Mouse (Mus musculus): ENCODE data around the gene Mrpl10. TPM values are rescaled to one million over a fixed set of nuclear protein-coding genes. Genes with fewer than 3 reads are reported as not detected.

Mrpl10 gene
- 45.7 and 51.4 TPM in 2 replicates for polyA plus RNA-seq (2015; fragmentation: Nextera tagmentation; extraction: Ambion mirVana)

GRCm38 (mm10) chr11:97041022-97041899 is at the start of gene Mrpl10, which contains the start of gene Lrrc46:
TSS of gene Mrpl10 (plus strand) at chr11:97041560.
TSS of gene Lrrc46 (minus strand) at chr11:97041407.
- under 1% methylated on average over 48 of the region's 48 CpGs for WGBS (ENCODE audit: insufficient replicate concordance)
- H3K4me1 ChIP-seq (replicated peaks), result peaks cover 22% of the 10 kb centered on the region
- H3K36me3 ChIP-seq, result peaks cover 20% of the 10 kb centered on the region
- peak within 1 kb of the TSS; percentile 92 for H3K4me2 ChIP-seq
- peak within 1 kb of the TSS; percentile 79 for H3K27ac ChIP-seq
- ATAC-seq (ENCODE audit: low read depth) (peak; percentile 90), DNase-seq (peak; percentile 88)
- H3K4me3 ChIP-seq (replicated peaks), result peak within 1 kb of the TSS; percentile 85
- no peaks in the 10 kb centered on the region for H3K9me3 ChIP-seq (replicated peaks)
- H3K27me3 ChIP-seq, result no peaks in the 10 kb centered on the region
- H3K9ac ChIP-seq, result peak within 1 kb of the TSS; percentile 87

- WGBS (ENCODE audit: insufficient replicate concordance), result 25% methylated on average over 8 of the region's 8 CpGs
- H3K9me3 ChIP-seq (replicated peaks), result no peaks in the 10 kb centered on the region
- peak overlapping the region; percentile 11; the same call in 1 of the 2 replicates for H3K27ac ChIP-seq
- no peak overlapping the region for H3K4me2 ChIP-seq
- peaks cover 59% of the 10 kb centered on the region for H3K27me3 ChIP-seq
- H3K4me3 ChIP-seq (replicated peaks), result no peak overlapping the region
- DNase-seq (no peak), ATAC-seq (ENCODE audit: low read depth) (peak; percentile 35; the same call in 1 of the 2 replicates)
- no peak overlapping the region; the same call in 1 of the 2 replicates for H3K9ac ChIP-seq
- peaks cover 47% of the 10 kb centered on the region for H3K4me1 ChIP-seq (replicated peaks)
- no peaks in the 10 kb centered on the region for H3K36me3 ChIP-seq
These were observed 48.5 kb upstream of the Mrpl10 start for GRCm38 (mm10) chr11:96992722-96993311.

- Histone ChIP-seq H3K36me3 (no peaks in the 10 kb centered on the region), H3K4me1 (replicated peaks) (peaks cover 40% of the 10 kb centered on the region), H3K9ac (no peak overlapping the region), H3K4me2 (no peak overlapping the region), H3K27ac (no peak overlapping the region), H3K27me3 (peaks cover 71% of the 10 kb centered on the region), H3K9me3 (replicated peaks) (no peaks in the 10 kb centered on the region), H3K4me3 (replicated peaks) (no peak overlapping the region)
- DNase-seq (no peak), ATAC-seq (ENCODE audit: low read depth) (no peak)
- 44% methylated on average over 5 of the region's 5 CpGs for WGBS (ENCODE audit: insufficient replicate concordance)
These were observed 46.3 kb upstream of the Mrpl10 start for GRCm38 (mm10) chr11:96995031-96995430.

GRCm38 (mm10) chr11:96995836-96996772 is 45.3 kb upstream of the Mrpl10 start:
- no peak for DNase-seq
- 41% methylated on average over 15 of the region's 15 CpGs for WGBS (ENCODE audit: insufficient replicate concordance)
- Histone ChIP-seq H3K27ac (no peak overlapping the region), H3K4me1 (replicated peaks) (peaks cover 40% of the 10 kb centered on the region), H3K4me3 (replicated peaks) (no peak overlapping the region), H3K27me3 (peaks cover 77% of the 10 kb centered on the region), H3K4me2 (no peak overlapping the region), H3K36me3 (no peaks in the 10 kb centered on the region), H3K9me3 (replicated peaks) (no peaks in the 10 kb centered on the region), H3K9ac (no peak overlapping the region)
- no peak for ATAC-seq (ENCODE audit: low read depth)

- Histone ChIP-seq H3K27ac (no peak overlapping the region), H3K9me3 (replicated peaks) (no peaks in the 10 kb centered on the region), H3K4me3 (replicated peaks) (peak overlapping the region; percentile 37), H3K4me1 (replicated peaks) (peaks cover 40% of the 10 kb centered on the region), H3K9ac (peak overlapping the region; percentile 2; the same call in 1 of the 2 replicates), H3K36me3 (no peaks in the 10 kb centered on the region), H3K27me3 (peaks cover 80% of the 10 kb centered on the region), H3K4me2 (peak overlapping the region; percentile 51)
- DNase-seq (no peak), ATAC-seq (ENCODE audit: low read depth) (peak; percentile 49)
- WGBS (ENCODE audit: insufficient replicate concordance), result 29% methylated on average over 17 of the region's 17 CpGs
These were observed 44.5 kb upstream of the Mrpl10 start for GRCm38 (mm10) chr11:96996773-96997379.

- Histone ChIP-seq H3K4me2 (peak overlapping the region; percentile 51), H3K4me1 (replicated peaks) (peaks cover 34% of the 10 kb centered on the region), H3K27me3 (peaks cover 86% of the 10 kb centered on the region), H3K36me3 (no peaks in the 10 kb centered on the region), H3K9me3 (replicated peaks) (no peaks in the 10 kb centered on the region), H3K27ac (no peak overlapping the region), H3K9ac (peak overlapping the region; percentile 2; the same call in 1 of the 2 replicates), H3K4me3 (replicated peaks) (peak overlapping the region; percentile 37)
- DNase-seq (no peak), ATAC-seq (ENCODE audit: low read depth) (peak; percentile 17; the same call in 1 of the 2 replicates)
- 12% methylated on average over 30 of the region's 30 CpGs for WGBS (ENCODE audit: insufficient replicate concordance)
These were observed 43.9 kb upstream of the Mrpl10 start for GRCm38 (mm10) chr11:96997380-96997956.

GRCm38 (mm10) chr11:97003170-97003569 is 38.2 kb upstream of the Mrpl10 start:
- peaks cover 7% of the 10 kb centered on the region for H3K4me1 ChIP-seq (replicated peaks)
- no peak overlapping the region for H3K4me3 ChIP-seq (replicated peaks)
- WGBS (ENCODE audit: insufficient replicate concordance), result 39% methylated on average over 5 of the region's 5 CpGs
- no peaks in the 10 kb centered on the region for H3K36me3 ChIP-seq
- H3K4me2 ChIP-seq, result no peak overlapping the region
- DNase-seq, result no peak
- H3K9me3 ChIP-seq (replicated peaks), result no peaks in the 10 kb centered on the region
- ATAC-seq (ENCODE audit: low read depth), result no peak
- H3K9ac ChIP-seq, result no peak overlapping the region
- no peak overlapping the region for H3K27ac ChIP-seq
- H3K27me3 ChIP-seq, result peaks cover 75% of the 10 kb centered on the region

GRCm38 (mm10) chr11:97007093-97007794 is 34.1 kb upstream of the Mrpl10 start:
- no peaks in the 10 kb centered on the region for H3K36me3 ChIP-seq
- H3K4me1 ChIP-seq (replicated peaks), result peaks cover 7% of the 10 kb centered on the region
- H3K4me2 ChIP-seq, result no peak overlapping the region
- WGBS (ENCODE audit: insufficient replicate concordance), result 37% methylated on average over 9 of the region's 9 CpGs
- H3K4me3 ChIP-seq (replicated peaks), result no peak overlapping the region
- H3K9me3 ChIP-seq (replicated peaks), result no peaks in the 10 kb centered on the region
- no peak for ATAC-seq (ENCODE audit: low read depth)
- no peak overlapping the region for H3K9ac ChIP-seq
- no peak overlapping the region for H3K27ac ChIP-seq
- DNase-seq, result no peak
- H3K27me3 ChIP-seq, result peaks cover 76% of the 10 kb centered on the region

GRCm38 (mm10) chr11:97009198-97009790 is 32.1 kb upstream of the Mrpl10 start:
- no peak for ATAC-seq (ENCODE audit: low read depth)
- H3K36me3 ChIP-seq, result no peaks in the 10 kb centered on the region
- 25% methylated on average over 8 of the region's 8 CpGs for WGBS (ENCODE audit: insufficient replicate concordance)
- no peak for DNase-seq
- peaks cover 7% of the 10 kb centered on the region for H3K4me1 ChIP-seq (replicated peaks)
- H3K9me3 ChIP-seq (replicated peaks), result no peaks in the 10 kb centered on the region
- H3K4me3 ChIP-seq (replicated peaks), result no peak overlapping the region
- peaks cover 76% of the 10 kb centered on the region for H3K27me3 ChIP-seq
- H3K27ac ChIP-seq, result no peak overlapping the region
- no peak overlapping the region for H3K9ac ChIP-seq
- no peak overlapping the region for H3K4me2 ChIP-seq
